Mouse (Mus musculus) heart, adult 8-10 months (tissue): ENCODE measurements around the gene Klk8. TPM values are rescaled to one million over a fixed set of nuclear protein-coding genes. Genes with fewer than 3 reads are reported as not detected.
A peak's percentile ranks its signal among the peaks of the same experiment; 100 is the strongest.

Experiments used
- DNase-seq: peaks from one replicate; pipeline ENCODE4 v3.0.0; 2022; ENCODE audit warnings: low spot score
- total RNA-seq, 4 experiments: library from RNA; stranded (reverse); gene quantifications; 2 replicates each; pipeline ENCODE4 v1.2.4; 2022

Gene Klk8
- 10 to 100 TPM in 3 of 4 experiments, 1 to 10 TPM in 1; 9.4 to 12.4 (median 11.2) TPM for total RNA-seq

DNA sequence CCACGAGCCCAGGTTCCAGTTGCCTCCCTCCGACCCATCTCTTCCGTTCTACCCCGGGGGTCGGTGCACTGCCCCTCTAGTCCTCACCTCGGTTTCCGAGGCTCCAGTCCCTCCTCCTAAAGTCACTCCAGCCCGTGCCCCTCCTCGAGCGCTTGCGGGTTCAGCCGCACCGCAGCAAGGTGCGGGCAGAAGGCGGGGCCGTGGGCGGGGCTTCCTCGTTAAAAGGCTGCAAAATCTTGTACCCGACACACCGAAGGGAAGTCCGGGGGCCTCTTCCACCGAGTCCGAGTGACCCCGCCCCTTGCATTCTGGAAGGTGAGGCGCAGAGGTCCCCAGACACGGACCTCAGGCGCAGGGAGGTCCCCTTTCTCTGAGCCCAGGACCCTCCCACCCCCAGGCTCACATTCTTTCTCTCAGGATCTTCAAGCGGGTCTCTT lies at the start of gene Klk8:
Gene Klk8, plus strand, starts transcription at position 245 of the 437 bp plus-strand sequence.
- peak; percentile 13 for DNase-seq

DNA sequence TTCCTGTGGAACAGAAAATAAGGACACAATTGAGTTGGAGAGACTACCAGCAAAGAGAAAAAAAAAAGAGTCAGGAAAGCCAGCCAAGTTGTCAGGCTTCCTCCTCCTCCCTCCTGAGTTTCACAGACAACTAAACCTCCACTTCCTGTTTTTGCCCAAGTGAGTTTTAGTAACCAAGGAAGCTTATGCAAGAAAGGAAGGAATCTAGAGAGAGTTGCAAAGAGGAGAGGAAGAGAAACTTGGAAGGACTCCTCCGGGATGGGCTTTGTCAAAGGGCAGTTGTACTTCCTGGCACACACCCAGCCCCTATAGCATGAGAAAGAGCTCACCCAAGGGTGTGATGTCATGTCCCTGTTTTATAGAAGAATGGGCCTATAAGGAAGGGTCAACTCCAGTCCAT lies 49.6 kb upstream of the Klk8 start:
- peak; percentile 74 for DNase-seq

DNA sequence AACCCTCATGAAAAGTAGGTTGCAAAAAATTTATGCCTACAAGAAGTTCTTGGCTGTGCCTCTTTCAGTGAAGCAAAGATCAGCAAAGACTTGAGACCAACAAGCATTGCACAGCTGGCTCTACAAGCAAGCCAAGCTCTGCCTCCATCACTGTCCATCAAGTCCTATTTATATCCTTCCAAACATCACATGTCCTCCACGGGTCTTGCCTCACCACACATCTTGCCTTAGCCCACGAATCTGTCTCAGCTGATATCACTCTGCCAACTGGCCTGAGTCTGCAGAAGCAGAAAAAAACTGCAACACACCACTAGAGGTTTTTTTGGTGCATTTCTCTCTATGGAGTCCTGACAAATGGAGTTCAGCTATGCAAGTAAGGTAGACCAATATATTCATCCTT lies 44.6 kb upstream of the Klk8 start:
- DNase-seq: no peak

DNA sequence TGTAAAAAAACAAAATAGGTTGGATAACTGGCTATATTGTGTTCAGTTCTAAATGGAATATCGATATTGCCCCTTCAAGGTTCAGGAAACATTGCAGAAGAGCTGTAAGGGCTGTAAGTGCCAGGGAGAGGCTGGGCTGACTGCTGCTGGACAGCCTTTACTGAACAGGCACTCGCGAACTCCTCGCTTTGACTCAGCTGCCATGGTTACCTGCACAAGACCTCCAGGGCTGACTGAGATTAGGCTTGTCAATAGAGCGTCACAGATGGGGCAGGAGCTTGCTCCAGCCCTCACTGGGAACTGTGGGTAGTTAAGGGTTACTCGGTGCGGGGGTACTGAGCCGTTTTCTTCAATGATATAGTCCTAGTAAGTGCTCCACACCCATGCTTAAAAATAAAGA lies 30.9 kb upstream of the Klk8 start:
- no peak for DNase-seq

DNA sequence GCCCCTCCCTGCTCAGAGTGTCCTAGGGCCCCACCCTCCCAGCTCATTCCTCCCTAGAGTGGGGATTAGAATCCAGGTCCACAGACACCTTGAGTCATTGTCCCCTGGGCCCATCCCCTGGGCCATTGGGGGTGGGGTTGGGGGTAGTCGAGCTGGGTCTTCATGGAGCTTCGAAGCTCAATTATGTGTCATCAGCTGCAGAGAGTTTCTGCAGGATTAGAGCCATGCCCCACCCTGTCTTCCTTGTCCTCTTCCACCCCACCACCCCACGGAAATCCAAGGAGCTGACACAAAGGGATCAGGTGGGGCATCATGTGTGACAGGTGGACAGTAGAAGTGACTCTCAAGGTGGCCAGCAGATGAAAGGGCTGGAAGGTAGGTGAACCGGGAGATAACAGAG lies 28.8 kb upstream of the Klk8 start, which contains the start of gene Klk12:
Gene Klk12, plus strand, starts transcription at position 301 of the 400 bp plus-strand sequence.
- DNase-seq: no peak

DNA sequence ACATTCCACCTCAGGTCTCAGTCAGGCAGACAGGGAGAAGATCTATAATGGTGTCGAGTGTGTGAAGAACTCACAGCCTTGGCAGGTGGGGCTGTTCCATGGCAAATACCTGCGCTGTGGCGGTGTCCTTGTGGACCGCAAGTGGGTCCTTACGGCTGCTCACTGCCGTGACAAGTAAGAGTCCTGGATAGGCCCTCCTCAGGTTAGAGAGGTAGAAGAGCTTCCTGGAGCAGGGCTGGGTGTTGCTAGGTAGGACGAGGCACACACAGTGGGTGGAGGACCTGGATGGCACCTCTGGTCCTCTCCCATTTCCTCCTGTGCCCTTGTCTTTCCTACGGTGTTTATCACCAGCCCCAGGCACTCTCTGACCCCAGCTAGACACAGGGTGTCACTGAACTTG lies 27.7 kb upstream of the Klk8 start:
- DNase-seq: no peak

DNA sequence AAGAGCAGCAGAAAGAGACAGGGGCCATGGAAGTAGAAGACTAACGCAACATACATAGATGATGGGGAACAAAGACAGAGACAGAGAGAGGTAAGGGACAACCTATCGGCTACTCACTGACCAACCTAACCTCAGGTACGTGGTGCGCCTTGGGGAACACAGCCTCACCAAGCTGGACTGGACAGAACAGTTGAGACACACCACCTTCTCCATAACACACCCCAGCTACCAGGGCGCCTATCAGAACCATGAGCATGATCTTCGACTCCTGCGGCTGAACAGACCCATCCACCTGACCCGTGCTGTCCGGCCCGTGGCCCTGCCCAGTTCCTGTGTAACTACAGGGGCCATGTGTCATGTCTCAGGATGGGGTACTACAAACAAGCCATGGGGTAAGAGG lies 26.7 kb upstream of the Klk8 start:
- DNase-seq: no peak

DNA sequence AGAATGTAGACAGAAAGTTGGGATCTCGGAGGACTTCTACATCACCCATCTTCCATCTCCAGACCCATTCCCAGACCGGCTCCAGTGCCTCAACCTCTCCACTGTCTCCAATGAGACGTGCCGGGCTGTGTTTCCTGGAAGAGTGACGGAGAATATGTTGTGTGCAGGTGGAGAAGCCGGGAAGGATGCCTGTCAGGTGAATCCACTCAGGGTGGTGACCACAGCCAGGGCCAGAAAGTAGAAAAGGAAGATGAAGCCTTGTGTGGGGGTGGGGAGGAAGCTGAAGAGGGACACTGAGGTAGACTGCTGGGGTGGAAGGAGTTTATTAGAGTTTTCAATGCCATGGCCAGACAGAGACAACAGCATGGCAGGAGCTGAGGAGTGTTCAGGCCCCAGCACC lies 25.5 kb upstream of the Klk8 start:
- no peak for DNase-seq

DNA sequence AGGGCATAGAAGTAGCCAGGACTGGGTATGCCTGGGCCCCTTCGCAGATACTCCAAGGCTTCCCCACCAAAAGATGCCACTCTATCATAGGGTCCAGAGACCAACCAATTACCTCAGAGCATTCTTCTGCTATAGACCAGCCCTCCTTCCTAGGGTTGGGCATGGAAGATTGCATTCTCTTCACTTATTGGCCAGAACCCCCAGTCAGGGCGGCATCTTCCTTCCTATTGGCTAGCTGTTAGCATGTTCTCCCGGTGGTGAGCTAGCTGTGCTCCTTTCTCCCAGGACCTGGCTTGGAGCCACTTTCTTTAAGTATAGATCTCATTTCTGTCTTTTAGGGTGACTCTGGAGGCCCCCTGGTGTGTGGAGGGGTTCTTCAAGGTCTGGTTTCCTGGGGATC lies 24.5 kb upstream of the Klk8 start:
- no peak for DNase-seq

DNA sequence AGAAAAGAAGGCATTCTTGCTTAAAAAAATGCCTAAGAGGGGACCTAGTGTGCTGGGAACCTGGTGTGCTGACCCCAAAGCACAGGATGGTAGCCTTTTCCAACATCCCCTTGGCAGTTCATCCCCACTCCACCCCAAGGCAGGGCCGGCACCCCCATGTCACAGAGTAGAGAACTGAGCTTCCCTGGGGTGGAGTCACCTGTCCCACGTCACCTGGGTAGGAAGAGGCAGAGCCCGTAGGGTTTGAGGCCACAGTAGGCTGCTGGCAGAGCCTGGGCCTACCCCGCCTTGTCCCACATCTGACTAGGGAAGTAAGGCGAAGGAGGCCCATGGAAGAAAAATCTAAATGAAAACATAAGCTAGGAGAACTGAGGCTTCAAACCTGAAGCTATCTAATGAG lies 23.0 kb upstream of the Klk8 start, which contains the start of gene Klk11:
Gene Klk11, plus strand, starts transcription at position 241 of the 400 bp plus-strand sequence.
- no peak for DNase-seq

DNA sequence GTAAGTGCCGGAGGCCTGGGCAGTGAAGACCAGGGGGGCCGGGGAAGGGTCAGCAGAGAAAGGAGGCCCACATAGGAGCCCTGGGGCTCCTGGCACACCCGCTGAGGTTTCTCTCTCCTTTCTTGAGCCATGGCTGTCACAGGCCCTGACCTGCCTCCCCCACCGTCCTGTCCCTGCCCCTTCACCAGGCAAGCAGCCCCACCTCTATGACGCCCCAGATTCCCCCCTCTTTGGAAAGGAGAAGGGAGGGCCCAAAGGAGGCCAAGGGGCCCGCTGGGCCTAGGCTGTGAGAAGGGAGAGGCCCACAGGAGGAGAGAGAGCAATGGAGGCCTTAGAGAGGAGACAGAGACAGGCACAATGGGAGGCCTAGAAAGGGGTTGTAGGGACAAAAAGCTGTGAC lies 22.6 kb upstream of the Klk8 start:
- DNase-seq: no peak

DNA sequence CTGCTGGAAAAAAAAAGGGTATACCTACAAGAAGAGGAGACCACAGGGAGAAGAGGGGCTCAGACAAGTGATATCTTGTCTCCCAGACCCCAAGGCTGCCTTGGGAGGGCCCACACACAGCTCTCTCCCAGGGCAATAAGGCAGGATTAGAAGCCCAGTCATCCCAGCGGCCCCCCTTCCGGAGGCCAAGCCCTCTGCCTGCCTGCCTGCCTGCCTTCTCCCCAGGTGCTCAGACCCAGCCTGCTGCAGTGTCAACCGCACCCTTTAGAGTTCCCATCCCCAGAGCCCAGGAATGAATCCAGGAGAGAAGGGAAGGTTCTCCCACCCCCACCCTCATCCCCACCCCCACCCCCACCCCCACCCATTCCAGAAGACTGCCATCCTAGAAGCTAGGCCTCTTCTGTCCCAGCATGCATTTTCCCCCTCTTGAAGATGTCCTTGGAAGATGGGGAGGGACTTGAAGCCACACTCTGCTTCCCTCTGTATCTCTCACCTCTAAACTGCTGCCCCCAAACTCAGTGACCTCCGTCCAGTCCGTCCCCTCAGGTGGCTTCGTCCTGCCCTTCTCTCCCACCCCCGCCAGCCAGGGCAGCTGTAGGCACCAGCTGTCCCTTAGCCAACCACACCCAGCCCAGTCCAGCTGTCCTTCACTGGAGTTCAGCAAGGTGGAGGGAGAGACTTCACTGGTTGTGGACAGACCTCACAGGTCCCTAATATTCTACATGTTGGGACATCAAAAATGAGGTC lies 21.9 kb upstream of the Klk8 start:
- DNase-seq: no peak

DNA sequence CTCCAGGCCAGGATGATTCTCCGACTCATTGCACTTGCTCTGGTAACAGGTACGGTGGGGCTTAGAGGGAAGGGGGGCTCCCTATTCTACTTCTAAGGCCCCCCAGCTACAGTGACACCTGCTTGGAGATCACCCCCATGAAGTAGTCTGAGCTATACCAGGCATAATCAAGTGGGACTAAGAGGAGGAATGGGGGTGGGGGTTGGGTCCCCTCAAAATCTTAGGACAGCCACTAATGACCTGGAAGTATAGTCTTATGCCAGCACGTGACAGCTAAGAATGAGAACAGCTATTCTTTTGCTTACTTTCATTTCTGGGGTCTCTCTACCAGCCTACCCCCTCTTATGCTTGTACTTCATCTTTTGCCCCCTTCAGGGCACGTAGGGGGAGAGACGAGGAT lies 20.9 kb upstream of the Klk8 start:
- no peak for DNase-seq

DNA sequence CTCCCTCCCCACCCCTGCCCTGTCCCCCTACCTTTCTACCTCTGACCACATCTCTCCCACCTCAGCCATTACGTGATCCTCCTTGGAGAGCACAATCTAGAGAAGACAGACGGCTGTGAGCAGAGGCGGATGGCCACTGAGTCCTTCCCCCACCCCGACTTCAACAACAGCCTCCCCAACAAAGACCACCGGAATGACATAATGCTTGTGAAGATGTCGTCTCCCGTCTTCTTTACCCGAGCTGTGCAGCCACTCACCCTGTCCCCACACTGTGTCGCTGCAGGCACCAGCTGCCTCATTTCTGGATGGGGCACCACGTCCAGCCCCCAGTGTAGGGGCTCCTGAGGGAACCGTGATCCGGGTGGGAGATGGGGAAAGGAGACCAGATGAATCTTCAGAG lies 20.0 kb upstream of the Klk8 start:
- DNase-seq: no peak

DNA sequence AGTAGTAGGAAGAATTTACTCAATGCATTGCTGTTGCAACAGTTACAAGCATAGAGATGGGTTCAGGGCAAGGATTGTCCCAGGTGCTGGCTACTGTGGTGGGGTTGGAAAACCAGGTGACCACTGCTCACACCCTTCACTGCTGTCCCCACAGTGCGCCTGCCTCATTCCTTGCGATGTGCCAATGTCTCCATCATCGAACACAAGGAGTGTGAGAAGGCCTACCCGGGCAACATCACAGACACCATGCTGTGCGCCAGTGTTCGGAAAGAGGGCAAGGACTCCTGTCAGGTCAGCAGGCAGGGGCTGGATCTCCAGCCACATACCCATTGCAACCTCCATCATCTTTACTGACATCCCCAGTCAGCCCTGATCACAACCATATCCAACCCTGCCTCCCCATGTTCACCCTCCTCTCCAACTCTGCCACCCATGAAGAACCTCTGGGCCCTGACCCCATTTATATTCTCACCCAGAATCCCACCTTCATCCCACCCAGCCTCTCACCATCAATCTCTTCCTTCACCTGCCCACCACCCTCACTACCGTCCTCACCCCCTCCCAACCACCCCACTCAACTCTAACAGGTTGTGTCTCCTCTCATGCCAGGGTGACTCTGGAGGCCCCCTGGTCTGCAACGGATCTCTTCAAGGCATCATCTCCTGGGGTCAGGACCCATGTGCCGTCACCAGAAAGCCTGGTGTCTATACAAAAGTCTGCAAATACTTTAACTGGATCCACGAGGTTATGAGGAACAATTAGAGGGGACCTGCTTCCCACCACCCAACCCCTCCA lies 19.0 kb upstream of the Klk8 start:
- DNase-seq: no peak

DNA sequence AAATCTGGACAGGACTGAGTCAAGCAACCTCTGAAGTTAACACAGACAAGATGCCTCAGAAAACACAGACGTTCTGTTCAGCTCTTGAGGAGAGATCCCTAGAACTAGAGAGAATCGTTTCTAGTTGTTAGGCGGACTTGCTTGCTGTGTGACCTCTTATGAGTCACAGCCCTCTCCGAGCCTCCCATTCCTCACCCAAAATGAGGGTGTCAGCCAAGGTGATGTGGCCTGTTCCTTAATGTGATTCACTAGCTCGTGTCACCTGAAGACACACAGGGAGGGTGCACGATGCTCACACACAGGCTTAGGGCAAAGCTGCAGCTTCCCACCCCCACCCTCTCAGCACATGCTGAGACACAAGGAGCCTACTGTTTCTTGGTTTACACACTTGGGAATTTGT lies 17.1 kb upstream of the Klk8 start:
- DNase-seq: no peak

DNA sequence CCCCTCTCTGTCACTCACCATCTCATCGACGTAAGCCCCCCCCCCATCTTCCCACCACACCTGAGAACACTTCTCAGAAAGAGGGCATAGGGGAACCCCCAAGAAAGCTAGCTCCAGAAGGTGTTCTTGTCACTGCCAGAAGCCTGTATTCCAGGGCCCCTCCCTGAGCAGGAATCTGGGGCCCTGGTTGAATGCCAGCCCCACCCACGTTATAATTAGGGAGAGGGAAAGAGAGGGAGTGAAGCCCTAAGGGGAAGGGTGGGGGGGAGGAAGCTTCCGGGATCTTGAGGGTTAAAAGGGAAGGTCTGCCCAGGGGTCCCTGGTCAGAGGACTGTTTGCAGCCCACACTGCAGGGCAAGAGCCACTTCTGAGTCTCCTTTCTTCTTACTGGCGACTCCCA lies 16.6 kb upstream of the Klk8 start, which contains the start of gene Klk10:
Gene Klk10, plus strand, starts transcription at position 290 of the 400 bp plus-strand sequence.
- DNase-seq: no peak

DNA sequence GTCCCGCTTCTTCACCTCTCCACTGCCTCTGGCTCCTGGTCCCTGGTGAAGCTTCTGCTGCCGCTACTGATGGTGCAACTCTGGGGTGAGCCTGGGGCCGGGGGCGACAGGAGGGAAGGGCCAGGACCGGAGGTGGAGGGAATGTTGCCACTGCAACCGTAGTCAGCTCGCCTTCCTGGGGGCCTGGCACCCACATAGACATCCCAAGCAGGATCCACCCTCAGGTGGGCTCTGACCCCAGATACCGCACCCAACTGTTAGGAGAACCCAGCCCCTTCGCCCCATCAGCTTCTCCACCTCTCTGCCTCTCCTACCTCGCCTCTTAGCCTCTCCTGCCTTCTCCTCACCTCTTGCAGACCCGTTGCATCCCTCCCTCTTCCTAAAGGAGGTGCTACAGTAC lies 15.8 kb upstream of the Klk8 start:
- DNase-seq: no peak

DNA sequence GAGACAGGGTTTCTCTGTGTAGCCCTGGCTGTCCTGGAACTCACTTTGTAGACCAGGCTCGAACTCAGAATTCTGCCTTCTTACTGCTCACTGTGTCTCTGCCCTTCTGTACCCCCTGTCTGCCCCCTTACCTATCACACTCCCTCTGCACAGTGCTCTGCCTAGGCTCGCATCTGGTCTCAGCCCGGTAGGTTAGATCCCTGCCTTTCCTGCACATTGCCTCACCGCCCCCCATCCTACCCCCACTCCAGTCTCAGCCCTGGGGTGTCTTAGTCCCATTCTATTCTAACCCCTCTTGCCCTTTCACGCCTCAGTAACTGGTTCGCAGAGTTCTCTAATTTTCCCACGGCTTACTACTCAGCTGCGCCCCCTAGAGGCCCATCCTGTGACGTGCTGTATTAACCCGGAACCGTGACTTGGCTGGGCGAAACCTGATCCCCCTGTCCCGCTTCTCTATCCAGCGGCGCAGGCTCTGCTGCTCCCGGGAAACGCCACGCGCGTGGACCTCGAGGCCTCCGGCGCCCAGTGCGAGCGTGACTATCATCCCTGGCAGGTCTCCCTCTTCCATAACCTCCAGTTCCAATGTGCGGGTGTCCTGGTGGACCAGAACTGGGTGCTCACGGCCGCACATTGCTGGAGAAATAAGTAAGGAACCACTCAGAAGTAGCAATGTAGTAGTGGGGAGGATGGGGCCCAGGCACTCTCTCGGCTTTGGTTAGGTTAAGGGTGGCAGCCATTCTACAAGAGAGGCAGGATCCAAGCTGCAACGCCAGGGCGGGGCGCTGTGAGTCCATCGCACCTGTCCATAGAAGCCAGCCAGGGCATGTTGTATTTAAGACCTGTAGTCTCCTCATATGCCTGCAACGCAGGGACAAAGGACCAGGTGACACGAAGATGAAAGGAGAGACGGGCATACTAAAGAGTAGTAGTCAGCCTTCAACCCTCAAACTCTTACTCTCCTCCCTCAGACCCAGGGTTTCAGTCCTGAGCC lies 14.8 kb upstream of the Klk8 start:
- peak; percentile 78 for DNase-seq

DNA sequence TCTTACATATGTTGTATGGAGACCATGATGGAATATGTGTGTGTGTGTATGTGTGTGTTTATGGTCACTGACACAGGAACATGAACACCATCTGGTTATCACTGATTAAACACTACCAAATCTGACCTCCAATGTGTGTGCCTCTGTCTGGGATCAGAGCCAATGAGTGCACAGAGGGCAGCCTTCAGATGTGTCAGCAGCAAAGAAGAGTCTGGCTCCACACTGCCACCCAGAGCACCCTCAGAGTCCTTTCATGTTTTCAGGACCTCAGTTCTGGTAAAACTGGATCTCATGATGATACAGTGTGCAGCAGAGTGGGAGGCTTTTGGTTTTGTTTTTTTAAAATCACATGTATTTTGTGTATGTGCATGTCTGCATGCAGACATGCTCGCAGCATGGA lies 12.1 kb upstream of the Klk8 start:
- DNase-seq: no peak

DNA sequence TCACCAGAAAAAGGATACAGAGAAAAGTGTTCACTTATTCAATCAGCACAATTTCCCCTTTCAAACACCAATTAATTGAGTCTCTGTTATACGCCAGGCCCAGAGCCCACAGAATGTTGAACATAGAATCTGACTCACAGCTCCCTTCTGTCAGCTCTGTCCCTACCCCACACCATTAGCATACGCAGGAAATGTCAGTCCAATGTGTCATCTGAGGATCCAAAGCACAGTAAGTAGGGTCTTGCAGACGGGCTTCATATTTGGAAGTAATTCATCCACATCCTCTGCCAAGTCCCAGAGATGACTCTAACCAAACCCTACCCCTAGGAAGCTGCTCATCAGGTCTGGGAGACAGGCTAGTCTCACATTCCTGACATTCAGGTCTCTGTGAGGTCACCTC lies 9.3 kb upstream of the Klk8 start:
- no peak for DNase-seq

DNA sequence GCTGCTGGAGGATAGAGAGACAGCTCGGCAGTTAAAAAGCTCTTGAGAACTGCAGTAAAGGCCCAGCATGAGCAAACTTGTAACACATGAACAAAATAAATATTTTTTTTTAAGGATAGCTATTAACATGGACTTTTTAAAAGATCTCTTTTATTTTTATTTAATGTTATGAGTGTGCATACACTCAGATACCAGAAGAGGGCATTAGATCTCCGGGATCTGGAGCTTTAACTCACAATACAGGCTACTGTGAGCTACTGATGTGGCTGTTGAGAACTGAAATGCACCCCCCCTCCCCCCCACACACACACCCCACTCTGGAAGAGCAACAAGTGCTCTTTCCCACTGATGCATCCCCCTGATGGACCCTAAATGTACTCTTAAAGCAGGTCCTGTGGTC lies 8.1 kb upstream of the Klk8 start:
- no peak for DNase-seq
